ENCODE assay signal across 10 mouse cellular contexts in genomic region chr5:115475337-115476106, GRCm38 (mm10). TPM values are rescaled to one million over a fixed set of nuclear protein-coding genes. Genes with fewer than 3 reads are reported as not detected.
A peak's percentile ranks its signal among the peaks of the same experiment; 100 is the strongest.
DNase-seq lines count a peak whose midpoint lies in the region; ATAC-seq and TF ChIP-seq lines count a peak whose summit lies in the region.
"Had no signal": no experiment of that assay in that cellular context is flagged by ENCODE, and none has a peak within 500 bp of the region (broad histone marks: within the 10 kb centered on the region; RNA-seq: fewer than 3 reads in every experiment).

No protein-coding gene starts in this region.

- DNase-seq in gastrocnemius, adult 2 months = peak; percentile 74
- DNase-seq in gastrocnemius, adult 8-10 months (ENCODE audit: low spot score in 2 of 2) = no peak
- DNase-seq in brain, embryonic 18.5 days (ENCODE audit: low read depth, low spot score) = peak; percentile 59
- peak; percentile 79 for DNase-seq in forebrain, embryonic 11.5 days (ENCODE audit: low spot score)
- DNase-seq in liver = peak; percentile 59
- peak; percentile 59 for DNase-seq in naive thymus-derived CD4-positive, alpha-beta T cell, adult 2 months (ENCODE audit: low read depth)
- DNase-seq in frontal cortex, postnatal 14 days (ENCODE audit: low spot score in 2 of 2) = no peak

- H3K4me1 ChIP-seq in forebrain, embryonic 11.5 days (replicated peaks; ENCODE audit: control insufficient read depth, insufficient read depth, low read length) = peaks cover 4% of the 10 kb centered on the region; the same call in 1 of the 2 replicates

- H3K36me3 ChIP-seq in forebrain, embryonic 11.5 days (ENCODE audit: control insufficient read depth, insufficient read depth, low read length) = no peaks in the 10 kb centered on the region

- no peaks in the 10 kb centered on the region for H3K9me3 ChIP-seq in forebrain, embryonic 11.5 days (ENCODE audit: control insufficient read depth, low read length)

- peak overlapping the region; percentile 44 for H3K4me2 ChIP-seq in forebrain, embryonic 11.5 days (ENCODE audit: low read depth, low read length, severe bottlenecking)

- intact Hi-C loops in gastrocnemius, adult 2 months (cut with DNase I) = no loop called here

- peaks cover 7% of the 10 kb centered on the region; the same call in 1 of the 2 replicates for H3K27me3 ChIP-seq in forebrain, embryonic 11.5 days (ENCODE audit: control insufficient read depth, insufficient read depth, low read length)

- WGBS in forebrain, embryonic 11.5 days = 6% methylated on average over 22 of the region's 22 CpGs

- peak overlapping the region; percentile 67 for H3K4me3 ChIP-seq in gastrocnemius, adult 2 months
- H3K4me3 ChIP-seq in forebrain, embryonic 11.5 days (ENCODE audit: low read depth, low read length) = peak overlapping the region; percentile 19; the same call in 1 of the 2 replicates

- no peak for TF ChIP-seq CTCF in gastrocnemius, adult 2 months (IDR thresholded peaks at IDR 0.05)

- ATAC-seq in forebrain, embryonic 11.5 days (replicated peaks; ENCODE audit: low FRiP score) = peak; percentile 61; the same call in 1 of the 2 replicates
- peak; percentile 45 for ATAC-seq in inflammation-experienced regulatory T-cells, adult 6 months

- H3K27ac ChIP-seq in gastrocnemius, adult 2 months = peak overlapping the region; percentile 85
- H3K27ac ChIP-seq in forebrain, embryonic 11.5 days (ENCODE audit: low read depth, low read length) = no peak overlapping the region; the same call in 1 of the 2 replicates

- peak overlapping the region; percentile 0; the same call in 1 of the 2 replicates for H3K9ac ChIP-seq in forebrain, embryonic 11.5 days (ENCODE audit: low read length)

RNA-seq across cellular contexts. Expression of gene Sirt4, which starts 9.0 kb away (rescaled TPM):
- total RNA-seq in gastrocnemius, adult 2 months (2021) = 10 to 100 TPM; 10.9 to 17.3 TPM
- 10 to 100 TPM in 1 of 4 experiments, 1 to 10 TPM in 3; 7.2 to 13.5 (median 9.4) TPM for total RNA-seq in gastrocnemius, adult 8-10 months (2022)
- polyA plus RNA-seq in forebrain, embryonic 11.5 days (2014; fragmentation: Nextera tagmentation; extraction: Ambion mirVana) = 20.6 and 22.0 TPM in 2 replicates
- 10 to 100 TPM; 12.0 to 18.5 (median 14.8) TPM for polyA plus RNA-seq in inflammation-experienced regulatory T-cells, adult 6 months (2017; shearing (Covaris generic))

RNA-seq across cellular contexts. Expression of gene Pla2g1b, which starts 9.5 kb away (rescaled TPM):
- total RNA-seq in gastrocnemius, adult 2 months (2021) = not detected
- not detected for total RNA-seq in gastrocnemius, adult 8-10 months (2022)
- not detected in 2 replicates for polyA plus RNA-seq in forebrain, embryonic 11.5 days (2014; fragmentation: Nextera tagmentation; extraction: Ambion mirVana)
- polyA plus RNA-seq in inflammation-experienced regulatory T-cells, adult 6 months (2017; shearing (Covaris generic)) = not detected
- total RNA-seq: CH12.LX; layer of hippocampus, postnatal 36 days had no signal

RNA-seq across cellular contexts. Expression of gene Pxn, which starts 31.0 kb away (rescaled TPM):
- total RNA-seq in gastrocnemius, adult 2 months (2021) = 10 to 100 TPM; 79.2 to 95.2 TPM
- total RNA-seq in gastrocnemius, adult 8-10 months (2022) = 10 to 100 TPM; 76.0 to 89.9 (median 78.1) TPM
- polyA plus RNA-seq in forebrain, embryonic 11.5 days (2014; fragmentation: Nextera tagmentation; extraction: Ambion mirVana) = 11.9 and 12.3 TPM in 2 replicates
- polyA plus RNA-seq in inflammation-experienced regulatory T-cells, adult 6 months (2017; shearing (Covaris generic)) = 10 to 100 TPM; 13.7 to 22.1 (median 16.7) TPM

RNA-seq across cellular contexts. Expression of gene Msi1, which starts 46.1 kb away (rescaled TPM):
- total RNA-seq in gastrocnemius, adult 2 months (2021) = under 1 TPM in 1 of 2 experiments, not detected in 1; 0.61 TPM
- total RNA-seq in gastrocnemius, adult 8-10 months (2022) = under 1 TPM in 2 of 4 experiments, not detected in 2; 0.19 to 0.27 TPM
- polyA plus RNA-seq in forebrain, embryonic 11.5 days (2014; fragmentation: Nextera tagmentation; extraction: Ambion mirVana) = 202 and 219 TPM in 2 replicates
- polyA plus RNA-seq in inflammation-experienced regulatory T-cells, adult 6 months (2017; shearing (Covaris generic)) = not detected

Comparison
In these comparisons a context has a peak if more than half of its experiments do, and no peak if none do; other contexts are left out.
1. DNase-seq: peak in gastrocnemius, adult 2 months (single experiment), brain, embryonic 18.5 days (single experiment), forebrain, embryonic 11.5 days (single experiment), liver (single experiment) and naive thymus-derived CD4-positive, alpha-beta T cell, adult 2 months (single experiment); none in gastrocnemius, adult 8-10 months (0 of 2) and frontal cortex, postnatal 14 days (0 of 2).